Mouse (Mus musculus): Measurements from ENCODE around the gene Ccdc130. TPM values are rescaled to one million over a fixed set of nuclear protein-coding genes. Genes with fewer than 3 reads are reported as not detected.

The Ccdc130 gene
- polyA plus RNA-seq, 1 experiment: 27.9 TPM

DNA sequence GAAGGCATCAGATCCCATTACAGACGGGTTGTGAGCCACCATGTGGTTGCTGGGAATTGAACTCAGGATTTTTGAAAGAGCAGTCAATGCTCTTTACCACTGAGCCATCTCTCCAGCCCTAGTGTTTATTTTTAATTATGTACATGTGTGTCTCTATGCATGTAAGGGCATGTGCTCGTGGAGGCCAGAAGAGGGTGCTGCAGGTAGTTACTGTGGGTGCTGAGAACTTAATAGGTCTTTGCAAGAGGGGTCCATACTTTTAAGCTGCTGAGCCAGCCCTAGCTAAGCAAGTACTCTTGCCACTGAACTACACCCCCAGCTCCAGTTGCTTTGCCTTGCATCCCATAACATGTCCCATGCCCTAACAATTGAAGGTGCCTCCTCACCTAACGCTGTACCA, 14.3 kb downstream of the Ccdc130 start:
- Histone ChIP-seq H3K4me3 (replicated peaks; ENCODE audit: control insufficient read depth, low read depth, low read length) (no peak overlapping the region), H3K27ac (ENCODE audit: control insufficient read depth, insufficient read depth, low read depth, low read length, poor library complexity) (no peak overlapping the region; the same call in 1 of the 2 replicates), H3K4me1 (ENCODE audit: control insufficient read depth, insufficient read depth, low read length) (no peaks in the 10 kb centered on the region)
- WGBS: 78% methylated on average over 3 of the region's 3 CpGs
- no peak for TF ChIP-seq POLR2A (IDR thresholded peaks at IDR 0.05; ENCODE audit: borderline replicate concordance, control insufficient read depth, low read depth, low read length)
- no peak for TF ChIP-seq CTCF (IDR thresholded peaks at IDR 0.05; ENCODE audit: control insufficient read depth, insufficient read depth, low read length)

DNA sequence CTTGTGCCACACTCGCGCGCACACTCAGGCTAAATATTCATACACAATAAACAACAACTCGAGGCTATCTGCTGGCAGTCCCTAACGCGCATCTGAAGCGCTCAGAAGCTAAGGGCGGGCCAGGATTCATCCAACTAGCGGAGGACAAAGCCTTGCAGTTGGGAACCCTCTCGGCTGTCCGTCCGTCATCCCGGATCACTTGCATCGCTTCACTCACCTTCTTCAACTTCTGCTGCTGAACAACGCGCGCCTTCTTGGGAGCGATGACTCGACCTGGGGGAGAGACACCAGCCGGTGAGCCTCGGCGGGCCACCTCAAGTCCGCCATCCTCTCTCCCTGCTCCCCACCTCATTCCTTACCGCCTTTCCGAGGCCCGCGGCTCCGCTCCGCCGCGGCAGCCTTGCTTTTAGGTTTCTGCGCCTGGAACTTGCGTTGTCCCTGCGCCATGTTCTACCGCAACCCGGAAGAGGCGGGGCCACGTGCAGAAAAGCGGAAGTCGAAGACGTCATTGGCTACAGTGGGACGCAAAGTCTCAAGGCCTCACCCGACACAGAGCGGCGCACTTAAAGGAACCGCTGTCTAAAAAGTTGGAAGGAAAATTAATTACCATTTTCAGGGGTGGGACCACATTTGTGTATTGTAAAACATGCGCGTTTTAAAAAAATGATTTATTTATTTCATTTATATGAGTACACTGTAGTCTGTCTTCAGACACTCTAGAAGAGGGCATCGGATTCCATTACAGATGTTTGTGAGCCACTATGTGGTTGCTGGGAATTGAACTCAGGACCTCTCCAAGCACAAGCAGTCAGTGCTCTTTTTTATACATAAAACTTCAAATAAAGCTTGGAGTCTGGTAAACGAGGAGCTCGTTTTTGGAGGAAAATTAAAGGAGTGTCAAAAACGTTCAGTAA, 20.7 kb downstream of the Ccdc130 start, which contains the start of gene D8Ertd738e:
Gene D8Ertd738e (minus strand): TSS at position 463 of the 914 bp plus-strand sequence.
- TF ChIP-seq CTCF (IDR thresholded peaks at IDR 0.05; ENCODE audit: control insufficient read depth, insufficient read depth, low read length) (no peak), POLR2A (IDR thresholded peaks at IDR 0.05; ENCODE audit: borderline replicate concordance, control insufficient read depth, low read depth, low read length) (peak; percentile 95; the same call in 1 of the 2 replicates)
- Histone ChIP-seq H3K4me1 (ENCODE audit: control insufficient read depth, insufficient read depth, low read length) (no peaks in the 10 kb centered on the region), H3K4me3 (replicated peaks; ENCODE audit: control insufficient read depth, low read depth, low read length) (peak within 1 kb of the TSS; percentile 96), H3K27ac (ENCODE audit: control insufficient read depth, insufficient read depth, low read depth, low read length, poor library complexity) (peak within 1 kb of the TSS; percentile 90)
- WGBS: 4% methylated on average over 52 of the region's 52 CpGs

DNA sequence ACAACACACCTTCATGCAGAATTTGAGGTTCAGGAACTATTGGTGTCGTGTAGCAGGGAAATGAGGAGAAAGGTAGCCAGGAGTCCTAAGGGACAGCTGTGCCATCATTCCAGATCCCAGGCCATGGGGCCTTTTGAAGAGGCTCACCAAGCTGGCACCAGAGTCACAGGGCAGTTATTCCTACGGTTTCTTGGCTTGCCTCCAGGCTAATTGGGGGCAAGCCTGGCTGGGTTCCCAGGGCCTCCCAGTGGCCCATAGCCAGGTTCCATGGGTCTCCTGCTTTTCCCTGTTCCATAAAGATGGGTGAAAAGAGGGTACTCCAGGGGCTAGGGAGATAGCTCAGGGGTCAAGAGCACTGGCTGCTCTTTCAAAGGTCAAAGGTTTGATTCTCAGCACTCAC, 28.4 kb downstream of the Ccdc130 start:
- H3K27ac ChIP-seq (ENCODE audit: control insufficient read depth, insufficient read depth, low read depth, low read length, poor library complexity): no peak overlapping the region
- no peak overlapping the region for H3K4me3 ChIP-seq (replicated peaks; ENCODE audit: control insufficient read depth, low read depth, low read length)
- peaks cover 1% of the 10 kb centered on the region; the same call in 1 of the 2 replicates for H3K4me1 ChIP-seq (ENCODE audit: control insufficient read depth, insufficient read depth, low read length)
- 52% methylated on average over 2 of the region's 2 CpGs for WGBS
- no peak for TF ChIP-seq POLR2A (IDR thresholded peaks at IDR 0.05; ENCODE audit: borderline replicate concordance, control insufficient read depth, low read depth, low read length)
- TF ChIP-seq CTCF (IDR thresholded peaks at IDR 0.05; ENCODE audit: control insufficient read depth, insufficient read depth, low read length): no peak

DNA sequence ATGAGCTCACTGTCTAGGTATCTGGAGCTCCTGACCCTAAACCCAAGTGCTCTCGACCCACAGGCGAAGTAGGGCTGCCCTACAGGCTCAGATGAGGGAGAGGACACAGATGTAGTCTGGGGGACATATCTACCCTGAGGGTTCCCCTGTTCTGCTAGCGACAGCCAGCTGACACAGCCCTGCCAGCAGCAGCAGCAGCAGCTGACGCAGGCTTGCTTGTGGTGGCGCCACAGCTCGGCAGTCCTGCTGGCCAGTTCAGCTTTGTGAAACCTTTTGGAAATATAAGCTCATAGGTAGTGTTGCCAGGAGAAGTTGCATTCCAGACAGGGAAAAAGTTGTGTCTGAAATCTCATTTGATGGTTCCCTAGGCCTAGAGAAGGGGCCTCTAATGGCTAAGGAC, 29.0 kb downstream of the Ccdc130 start:
- 73% methylated on average over 6 of the region's 6 CpGs for WGBS

DNA sequence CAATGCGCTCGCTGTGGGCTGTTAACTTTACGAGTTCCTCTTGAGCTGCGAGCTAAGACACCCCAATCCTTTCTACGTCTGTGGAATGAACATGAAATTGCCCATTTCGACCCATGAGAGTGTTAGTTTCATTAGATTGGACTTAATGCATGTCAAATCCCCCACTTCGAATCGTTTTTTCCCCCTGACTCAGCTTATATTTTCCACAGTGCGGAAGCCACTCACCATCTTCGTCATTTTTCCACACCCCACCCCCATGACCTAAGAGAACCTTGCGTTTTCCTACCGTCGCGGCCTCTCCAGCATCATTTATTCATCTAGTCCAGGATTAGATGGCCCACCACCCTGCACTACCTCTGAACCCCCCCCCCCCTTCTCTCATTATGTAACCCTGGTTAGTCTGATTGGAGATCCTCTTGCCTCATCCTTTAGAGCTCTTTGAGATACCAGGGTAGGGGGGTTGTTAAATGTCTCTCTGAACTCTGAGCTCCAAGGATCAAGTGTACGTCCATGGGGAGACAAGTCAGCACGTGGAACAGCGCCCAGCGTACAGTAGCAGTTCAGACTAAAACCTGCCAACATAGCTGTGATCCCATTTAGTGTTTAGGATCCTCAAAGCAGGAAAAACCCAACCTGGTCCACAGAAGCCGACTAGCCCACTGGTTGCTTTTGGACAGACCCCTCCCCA, 32.5 kb downstream of the Ccdc130 start:
- H3K4me3 ChIP-seq (replicated peaks; ENCODE audit: control insufficient read depth, low read depth, low read length): peak overlapping the region; percentile 64
- 17% methylated on average over 19 of the region's 19 CpGs for WGBS
- H3K4me1 ChIP-seq (ENCODE audit: control insufficient read depth, insufficient read depth, low read length): peaks cover 3% of the 10 kb centered on the region; the same call in 1 of the 2 replicates
- H3K27ac ChIP-seq (ENCODE audit: control insufficient read depth, insufficient read depth, low read depth, low read length, poor library complexity): peak overlapping the region; percentile 39
- TF ChIP-seq CTCF (IDR thresholded peaks at IDR 0.05; ENCODE audit: control insufficient read depth, insufficient read depth, low read length) (no peak), POLR2A (IDR thresholded peaks at IDR 0.05; ENCODE audit: borderline replicate concordance, control insufficient read depth, low read depth, low read length) (no peak)

More for the DNA sequence above, 29.0 kb downstream of the Ccdc130 start:
- H3K4me1 ChIP-seq (ENCODE audit: control insufficient read depth, insufficient read depth, low read length): peaks cover 1% of the 10 kb centered on the region; the same call in 1 of the 2 replicates
- no peak overlapping the region for H3K4me3 ChIP-seq (replicated peaks; ENCODE audit: control insufficient read depth, low read depth, low read length)
- no peak for TF ChIP-seq CTCF (IDR thresholded peaks at IDR 0.05; ENCODE audit: control insufficient read depth, insufficient read depth, low read length)
- no peak for TF ChIP-seq POLR2A (IDR thresholded peaks at IDR 0.05; ENCODE audit: borderline replicate concordance, control insufficient read depth, low read depth, low read length)
- H3K27ac ChIP-seq (ENCODE audit: control insufficient read depth, insufficient read depth, low read depth, low read length, poor library complexity): no peak overlapping the region

DNA sequence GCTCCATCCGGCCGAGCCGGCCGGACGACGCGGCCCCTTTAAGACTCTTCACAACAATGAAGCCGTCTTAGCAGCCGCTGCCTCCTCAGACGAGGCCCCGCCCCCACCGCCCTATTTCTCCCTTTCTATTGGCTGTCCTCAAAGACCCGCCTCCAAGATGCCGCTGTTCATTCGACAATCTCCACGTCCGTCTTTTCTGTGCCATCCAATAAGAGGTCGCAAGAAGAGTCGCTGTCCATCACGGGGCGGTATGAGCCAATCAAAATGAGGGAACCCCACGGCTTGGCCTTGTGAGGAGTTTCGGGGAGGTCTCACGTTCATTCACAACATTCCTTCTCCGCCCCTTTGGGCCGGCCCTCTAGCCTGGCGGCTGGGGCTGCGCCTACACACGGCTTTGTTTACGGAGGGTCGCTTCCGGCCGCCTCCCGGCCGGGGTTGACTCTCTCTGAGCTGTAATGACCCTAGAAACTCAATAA, 33.1 kb downstream of the Ccdc130 start, which contains the start of gene Zswim4:
Gene Zswim4 (minus strand): TSS at position 58 of the 476 bp plus-strand sequence.
- under 1% methylated on average over 35 of the region's 35 CpGs for WGBS
- Histone ChIP-seq H3K27ac (ENCODE audit: control insufficient read depth, insufficient read depth, low read depth, low read length, poor library complexity) (peak within 1 kb of the TSS; percentile 39), H3K4me3 (replicated peaks; ENCODE audit: control insufficient read depth, low read depth, low read length) (peak within 1 kb of the TSS; percentile 82), H3K4me1 (ENCODE audit: control insufficient read depth, insufficient read depth, low read length) (peaks cover 3% of the 10 kb centered on the region; the same call in 1 of the 2 replicates)
- TF ChIP-seq POLR2A (IDR thresholded peaks at IDR 0.05; ENCODE audit: borderline replicate concordance, control insufficient read depth, low read depth, low read length) (peak; percentile 41; the same call in 1 of the 2 replicates), CTCF (IDR thresholded peaks at IDR 0.05; ENCODE audit: control insufficient read depth, insufficient read depth, low read length) (no peak)

DNA sequence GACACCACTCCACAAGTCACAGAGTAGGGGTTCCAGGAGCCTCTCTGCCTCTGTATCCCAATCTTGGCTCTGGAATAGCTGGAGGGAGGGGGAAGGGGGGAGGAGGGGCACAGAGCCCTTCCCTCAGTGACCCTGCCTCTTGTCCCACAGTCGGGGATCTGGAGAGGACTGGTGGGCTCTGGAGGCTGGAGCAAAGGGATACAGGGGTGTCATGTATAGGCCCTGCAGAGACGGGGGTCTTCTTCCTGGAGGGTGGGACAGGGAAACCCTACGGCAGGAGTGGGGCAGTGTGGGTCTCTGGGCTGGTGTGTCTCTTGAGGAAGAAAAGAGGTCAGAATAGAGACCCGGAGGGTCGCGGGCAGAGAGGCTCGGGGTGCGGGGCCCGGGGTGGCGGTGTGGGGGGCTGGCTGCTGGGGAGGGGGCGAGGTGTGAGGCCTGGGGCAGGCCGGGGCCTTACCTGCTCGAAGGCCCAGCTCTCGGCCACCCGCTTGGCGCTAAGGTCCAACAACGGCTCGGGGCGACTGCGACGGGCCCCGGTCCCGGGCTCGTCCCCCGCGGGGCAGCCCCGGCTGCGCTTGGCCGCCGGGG, 33.7 kb downstream of the Ccdc130 start:
- Histone ChIP-seq H3K4me3 (replicated peaks; ENCODE audit: control insufficient read depth, low read depth, low read length) (peak overlapping the region; percentile 82), H3K27ac (ENCODE audit: control insufficient read depth, insufficient read depth, low read depth, low read length, poor library complexity) (no peak overlapping the region; the same call in 1 of the 2 replicates)
- WGBS: under 1% methylated on average over 30 of the region's 30 CpGs

More for the DNA sequence above, 33.7 kb downstream of the Ccdc130 start:
- H3K4me1 ChIP-seq (ENCODE audit: control insufficient read depth, insufficient read depth, low read length): peaks cover 3% of the 10 kb centered on the region; the same call in 1 of the 2 replicates
- TF ChIP-seq POLR2A (IDR thresholded peaks at IDR 0.05; ENCODE audit: borderline replicate concordance, control insufficient read depth, low read depth, low read length) (no peak), CTCF (IDR thresholded peaks at IDR 0.05; ENCODE audit: control insufficient read depth, insufficient read depth, low read length) (no peak)

All from bone marrow, adult 2 months (tissue).